Mouse (Mus musculus): ENCODE results near the gene Rabgap1l. TPM values are rescaled to one million over a fixed set of nuclear protein-coding genes. Genes with fewer than 3 reads are reported as not detected.

The Rabgap1l gene
- total RNA-seq, 2 experiments from 2014 or later = 19.4 to 21.9 TPM

DNA sequence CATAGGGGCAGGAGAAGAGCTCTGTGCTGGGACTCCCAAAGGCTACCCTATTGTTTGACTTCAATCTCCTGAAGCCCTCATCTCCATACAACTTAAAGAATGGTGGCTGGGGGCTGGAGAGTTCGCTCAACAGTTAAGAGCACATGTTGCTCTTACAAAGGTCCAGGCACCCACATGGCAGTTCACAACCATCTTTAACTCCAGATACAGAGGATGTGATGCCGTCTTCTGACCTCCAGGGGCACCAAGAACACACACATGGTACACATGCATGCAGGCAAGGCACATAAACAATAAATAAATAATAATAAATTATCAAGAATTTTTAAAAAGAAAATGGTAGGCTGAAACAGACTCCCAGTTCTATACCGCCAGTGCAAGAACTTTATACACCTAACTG lies 3.1 kb downstream of the Rabgap1l start:
- DNase-seq (ENCODE audit: low spot score in 2 of 2) = no peak

GRCm38 (mm10) chr1:160787926-160788325 lies 5.1 kb downstream of the Rabgap1l start:
- DNase-seq (ENCODE audit: low spot score in 2 of 2) = no peak

DNA sequence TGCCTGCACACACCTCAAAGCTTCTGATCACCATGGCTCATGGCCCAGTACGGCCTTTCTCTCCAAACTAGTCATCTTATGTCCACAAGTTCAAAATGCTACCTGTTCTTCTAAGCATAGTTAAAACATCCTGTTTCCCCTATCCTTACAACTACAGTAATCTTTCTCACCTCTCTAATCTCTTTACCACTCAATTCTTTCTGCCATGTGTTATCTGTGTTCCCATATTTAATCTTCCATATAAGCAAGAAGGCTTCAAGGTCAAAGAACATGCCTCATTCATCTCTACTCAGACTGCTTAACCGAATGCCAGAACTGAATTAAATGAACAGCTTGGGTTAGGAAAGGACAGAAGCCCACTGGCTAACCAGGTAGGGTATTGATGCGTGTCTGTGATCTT lies 5.8 kb downstream of the Rabgap1l start:
- no peak for DNase-seq (ENCODE audit: low spot score in 2 of 2)

GRCm38 (mm10) chr1:160786571-160786970 lies 6.4 kb downstream of the Rabgap1l start:
- DNase-seq (ENCODE audit: low spot score in 2 of 2) = no peak

- no peak for DNase-seq (ENCODE audit: low spot score in 2 of 2)
Observed at GRCm38 (mm10) chr1:160785681-160786225, 7.3 kb downstream of the Rabgap1l start.

DNA sequence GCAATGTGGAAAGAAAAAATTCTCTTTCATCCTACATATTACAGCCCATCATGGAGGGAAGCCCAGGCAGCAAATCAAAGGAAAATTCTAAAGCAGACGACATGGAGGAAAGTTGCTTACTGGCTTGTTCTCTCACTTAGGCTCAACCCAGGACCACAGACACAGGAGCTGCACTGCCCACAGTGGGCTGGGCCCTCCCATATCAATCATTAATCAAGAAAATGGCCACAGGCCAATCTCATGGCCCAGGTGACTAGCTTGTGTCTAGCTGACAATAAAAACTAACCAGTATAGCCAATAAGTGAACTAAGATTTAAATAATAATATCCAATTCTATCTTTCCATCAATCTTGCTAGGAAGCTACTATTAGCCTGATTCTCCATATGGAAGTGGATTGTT lies 8.9 kb downstream of the Rabgap1l start:
- DNase-seq (ENCODE audit: low spot score in 2 of 2) = no peak

GRCm38 (mm10) chr1:160774166-160774565 lies 18.8 kb downstream of the Rabgap1l start:
- DNase-seq (ENCODE audit: low spot score in 2 of 2) = no peak

GRCm38 (mm10) chr1:160765565-160765964 lies 27.4 kb downstream of the Rabgap1l start:
- no peak for DNase-seq (ENCODE audit: low spot score in 2 of 2)

GRCm38 (mm10) chr1:160758243-160758642 lies 34.8 kb downstream of the Rabgap1l start:
- peak in 1 of 2 experiments; percentile 48 for DNase-seq (ENCODE audit: low spot score in 2 of 2)

DNA sequence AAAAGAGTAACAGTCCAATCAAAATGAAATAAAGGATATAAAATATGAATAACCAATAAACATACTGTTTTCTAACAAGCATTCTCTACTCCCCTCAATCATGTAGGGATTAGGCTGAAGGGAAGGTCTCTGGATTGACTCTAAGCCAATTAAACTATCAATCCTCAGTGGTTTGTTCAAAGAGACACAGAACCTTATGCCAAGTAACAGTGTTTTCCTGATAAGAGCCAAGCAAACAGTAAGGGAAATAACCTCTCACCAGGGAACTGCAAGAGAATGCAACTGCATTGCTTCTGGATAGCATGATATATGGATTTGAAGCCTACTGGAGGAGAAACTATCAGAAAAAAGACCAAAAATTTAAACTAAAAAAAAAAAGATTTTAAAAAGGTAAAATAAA lies 37.7 kb downstream of the Rabgap1l start:
- no peak for DNase-seq (ENCODE audit: low spot score in 2 of 2)

DNA sequence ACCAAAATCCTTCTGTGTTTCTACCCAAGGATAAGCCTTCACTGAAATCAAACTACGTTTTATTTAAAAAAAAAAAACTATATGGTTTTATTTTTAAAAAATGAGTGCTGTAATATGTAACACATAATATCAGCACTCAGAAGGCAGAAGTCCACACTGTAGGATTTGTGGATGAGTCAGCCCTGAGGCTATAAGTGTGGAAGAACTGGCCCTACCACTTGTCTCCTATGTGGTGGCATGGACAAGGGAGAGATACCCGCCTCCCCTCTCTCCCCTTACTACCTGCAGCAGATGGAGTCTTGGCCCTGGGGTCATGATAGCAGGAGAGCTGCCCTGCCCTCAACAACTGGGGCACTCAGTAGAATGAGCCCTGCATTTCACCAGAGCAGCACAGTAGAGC lies 42.4 kb downstream of the Rabgap1l start:
- no peak for DNase-seq (ENCODE audit: low spot score in 2 of 2)

DNA sequence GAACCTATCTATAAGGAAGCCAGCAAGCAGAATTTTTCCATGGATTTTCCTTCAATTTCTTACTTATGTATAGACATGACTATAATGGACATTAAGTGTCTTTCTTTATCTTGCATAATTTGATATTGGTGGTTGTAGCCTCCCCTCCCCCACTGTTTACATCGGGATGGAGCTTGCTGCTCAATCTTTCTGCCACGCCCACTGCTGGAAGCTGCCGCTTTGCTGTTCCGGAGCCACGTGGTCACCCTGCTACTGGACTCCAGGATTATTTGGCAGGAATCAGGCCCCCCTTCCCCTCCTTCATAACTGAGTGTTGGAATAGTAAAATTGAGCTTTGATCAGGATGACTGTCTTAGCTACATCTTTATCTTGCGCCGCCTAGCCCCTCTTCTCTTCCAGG lies 46.2 kb downstream of the Rabgap1l start:
- DNase-seq (ENCODE audit: low spot score in 2 of 2) = no peak

DNA sequence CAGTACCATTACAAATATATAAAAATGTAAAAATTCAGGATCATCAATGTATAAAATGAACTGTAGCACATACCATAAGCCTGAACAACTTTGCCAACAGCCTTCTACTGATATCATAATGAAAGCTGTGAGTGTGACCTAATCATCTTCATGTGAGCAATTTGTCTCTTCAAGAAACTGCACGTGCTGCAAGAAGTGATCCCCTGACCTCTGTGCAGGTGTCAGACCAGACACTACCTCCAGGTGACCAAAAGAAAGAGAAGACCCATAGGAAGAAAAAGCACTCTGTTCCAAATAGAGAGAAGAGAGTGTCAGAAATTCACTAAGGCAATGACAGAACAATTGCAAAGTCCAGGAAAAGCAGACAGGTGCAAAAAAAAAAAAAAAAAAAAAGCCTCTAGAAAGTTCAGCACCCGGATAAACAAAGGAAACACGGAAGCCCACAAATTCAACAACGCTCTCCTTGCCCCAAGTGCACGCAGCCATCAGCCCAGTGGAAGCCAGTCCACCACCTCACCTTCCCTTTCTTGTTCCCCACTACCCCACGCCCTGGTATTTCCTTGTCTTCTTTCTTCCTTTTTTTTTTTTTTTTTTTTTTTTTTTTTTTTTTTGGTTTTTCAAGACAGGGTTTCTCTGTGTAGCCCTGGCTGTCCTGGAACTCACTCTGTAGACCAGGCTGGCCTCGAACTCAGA lies 47.6 kb downstream of the Rabgap1l start:
- no peak for DNase-seq (ENCODE audit: low spot score in 2 of 2)

GRCm38 (mm10) chr1:160744009-160744408 lies 49.0 kb downstream of the Rabgap1l start:
- no peak for DNase-seq (ENCODE audit: low spot score in 2 of 2)

DNA sequence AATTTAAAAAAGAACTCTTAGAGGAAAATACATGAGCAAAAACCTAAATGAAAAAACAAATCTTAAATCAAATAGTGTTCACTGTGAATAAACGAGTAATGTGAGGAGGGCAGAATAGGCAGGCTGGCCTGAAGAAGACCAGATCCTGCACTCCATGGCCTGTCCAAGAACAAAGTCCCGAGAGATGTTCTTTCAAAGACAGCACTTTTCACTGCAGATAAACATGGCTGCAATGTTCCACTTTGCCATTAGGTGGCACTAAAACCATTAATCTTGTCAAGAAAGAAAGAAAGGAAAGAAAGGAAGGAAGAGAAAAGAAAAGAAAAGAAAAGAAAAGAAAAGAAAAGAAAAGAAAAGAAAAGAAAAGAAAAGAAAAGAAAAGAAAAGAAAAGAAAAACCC lies 49.8 kb downstream of the Rabgap1l start:
- DNase-seq (ENCODE audit: low spot score in 2 of 2) = peak in 1 of 2 experiments; percentile 43

DNA sequence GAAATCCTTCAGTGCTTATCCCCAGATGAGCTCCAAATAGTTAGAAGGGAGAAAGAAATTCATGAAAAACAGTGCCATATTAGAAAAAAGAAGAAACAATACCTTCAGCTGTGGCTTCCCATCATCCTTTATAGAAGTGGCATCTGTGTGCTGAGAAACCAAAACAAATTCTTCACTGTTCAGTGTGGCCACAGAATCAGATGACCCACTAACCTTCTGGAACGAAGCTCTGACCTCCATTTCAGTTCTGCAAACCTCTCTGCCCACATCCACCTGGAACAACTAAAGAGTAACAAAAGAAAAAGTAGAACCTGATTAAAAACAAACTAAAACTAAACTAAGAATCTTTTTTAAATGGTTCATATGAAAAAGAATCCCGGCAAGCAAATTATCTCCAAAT lies 52.4 kb downstream of the Rabgap1l start:
- DNase-seq (ENCODE audit: low spot score in 2 of 2) = no peak

GRCm38 (mm10) chr1:160734743-160735142 lies 58.3 kb downstream of the Rabgap1l start:
- DNase-seq (ENCODE audit: low spot score in 2 of 2) = no peak

GRCm38 (mm10) chr1:160729944-160730343 lies 63.1 kb downstream of the Rabgap1l start:
- DNase-seq (ENCODE audit: low spot score in 2 of 2) = no peak

DNA sequence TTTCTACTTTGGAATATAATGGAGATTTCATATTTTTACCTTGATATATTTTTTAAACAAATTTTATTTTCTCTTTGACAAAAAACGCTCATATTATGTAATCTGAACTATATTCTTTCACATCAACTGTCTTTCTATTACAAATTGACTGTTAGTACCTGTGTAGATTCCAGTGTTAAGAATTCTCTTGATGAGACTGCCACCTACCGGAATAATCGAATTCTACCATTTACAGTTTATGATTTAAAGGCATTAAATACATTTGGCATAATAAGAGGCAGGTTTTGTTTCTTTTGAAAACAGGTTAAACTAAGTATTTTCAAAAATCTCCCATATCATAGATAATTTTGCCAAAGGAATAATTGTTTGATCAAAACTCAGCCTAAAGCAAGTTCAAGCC lies 75.3 kb downstream of the Rabgap1l start:
- no peak for DNase-seq (ENCODE audit: low spot score in 2 of 2)

DNA sequence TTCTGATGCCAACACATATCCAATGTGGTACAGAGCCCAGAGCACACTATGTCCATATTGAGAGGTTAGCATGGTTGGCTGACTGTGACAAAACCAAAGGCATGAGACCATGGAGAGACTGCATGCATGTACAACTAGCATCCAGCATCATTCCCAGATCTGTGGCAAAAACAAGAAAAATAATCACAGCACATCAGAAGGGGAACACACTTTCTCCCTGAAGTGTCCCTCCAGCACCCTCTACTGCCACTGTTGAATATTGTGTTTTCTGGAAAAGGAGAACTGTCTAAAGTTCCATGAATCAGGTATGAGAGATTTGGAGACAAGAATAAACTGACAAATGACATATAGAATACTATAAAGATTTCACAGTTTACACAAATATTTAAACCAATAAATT lies 78.3 kb downstream of the Rabgap1l start:
- no peak for DNase-seq (ENCODE audit: low spot score in 2 of 2)

DNA sequence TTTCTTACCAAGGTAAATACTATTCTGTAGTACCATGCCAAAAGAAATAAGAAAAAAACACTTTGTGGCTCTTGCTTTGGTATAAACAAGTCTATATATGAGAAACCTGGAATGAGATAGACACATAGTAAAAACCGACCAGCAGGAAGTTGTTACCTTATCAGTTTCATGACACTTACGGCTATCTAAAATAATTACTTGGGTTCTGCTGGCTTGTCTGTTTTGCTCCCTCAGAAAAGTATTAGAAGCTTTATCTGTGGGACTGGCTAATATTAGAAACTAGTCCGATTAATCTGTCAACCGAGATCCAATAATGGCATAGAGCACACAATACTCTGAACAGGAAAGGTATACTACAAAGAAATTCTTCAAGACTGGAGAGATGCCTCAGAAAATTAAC lies 79.1 kb downstream of the Rabgap1l start:
- DNase-seq (ENCODE audit: low spot score in 2 of 2) = no peak

DNA sequence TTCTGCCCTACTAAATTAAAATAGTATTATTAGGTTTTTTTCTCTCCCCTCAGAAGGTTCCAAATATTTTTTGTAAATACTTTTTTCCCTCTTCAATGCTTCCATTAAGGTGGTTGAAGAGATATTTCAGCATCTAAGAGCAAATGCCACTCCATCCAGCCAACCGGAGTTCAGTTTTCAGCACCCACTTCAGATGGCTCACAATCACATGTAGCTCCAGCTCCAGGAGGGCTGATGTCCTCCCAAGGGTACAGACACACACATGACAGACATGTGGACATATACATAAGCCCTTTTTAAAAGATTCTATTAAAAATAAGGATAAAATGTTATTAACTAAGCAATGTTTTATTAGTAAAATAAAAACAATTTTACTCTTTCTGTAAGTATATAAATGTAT lies 79.6 kb downstream of the Rabgap1l start:
- no peak for DNase-seq (ENCODE audit: low spot score in 2 of 2)

DNA sequence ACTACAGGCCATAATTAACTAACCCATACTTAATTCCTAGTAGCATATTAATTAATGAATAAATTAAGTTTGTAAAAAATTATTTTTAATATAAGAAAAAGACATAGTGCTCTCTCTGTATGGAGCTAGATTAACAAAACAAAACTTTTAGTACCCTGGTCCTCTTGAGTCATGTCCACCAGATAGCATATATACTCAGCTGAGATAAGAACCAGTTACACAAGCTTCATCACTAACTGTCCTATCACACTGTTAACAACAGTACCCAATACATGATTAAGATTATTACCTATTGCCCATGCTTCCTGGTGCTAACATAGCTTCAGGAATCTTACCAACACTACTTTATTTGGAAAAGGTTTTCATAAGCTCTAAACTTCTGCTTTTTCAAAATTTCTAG lies 82.5 kb downstream of the Rabgap1l start:
- no peak for DNase-seq (ENCODE audit: low spot score in 2 of 2)
